Mouse (Mus musculus): ENCODE data around the gene Col9a3. TPM values are rescaled to one million over a fixed set of nuclear protein-coding genes. Genes with fewer than 3 reads are reported as not detected.
A peak's percentile ranks its signal among the peaks of the same experiment; 100 is the strongest.

Gene Col9a3
- 11.7 and 13.1 TPM in 2 replicates for polyA plus RNA-seq (2015; fragmentation: Nextera tagmentation; extraction: Ambion mirVana)

GRCm38 (mm10) chr2:180597490-180597889, at the start of gene Col9a3:
TSS of gene Col9a3 (plus strand) at chr2:180597790.
- H3K9ac ChIP-seq (ENCODE audit: low read length): peak within 1 kb of the TSS; percentile 35; the same call in 1 of the 2 replicates
- H3K27me3 ChIP-seq (ENCODE audit: control insufficient read depth, insufficient read depth, low read length): peaks cover 22% of the 10 kb centered on the region
- no peak within 1 kb of the TSS for H3K27ac ChIP-seq (ENCODE audit: low read length)
- H3K9me3 ChIP-seq (replicated peaks; ENCODE audit: control insufficient read depth, low read length): no peaks in the 10 kb centered on the region
- no peaks in the 10 kb centered on the region for H3K4me1 ChIP-seq (ENCODE audit: control insufficient read depth, insufficient read depth, low read length)
- H3K36me3 ChIP-seq (ENCODE audit: control insufficient read depth, insufficient read depth): peaks cover 17% of the 10 kb centered on the region
- 47% methylated on average over 4 of the region's 4 CpGs for WGBS
- H3K4me3 ChIP-seq (ENCODE audit: low read length): peak within 1 kb of the TSS; percentile 29
- ATAC-seq (replicated peaks; ENCODE audit: extremely low read depth, insufficient read depth, low FRiP score): no peak
- H3K4me2 ChIP-seq (ENCODE audit: low read depth, low read length): peak within 1 kb of the TSS; percentile 56

- H3K27ac ChIP-seq (ENCODE audit: low read length): no peak overlapping the region
- no peaks in the 10 kb centered on the region for H3K9me3 ChIP-seq (replicated peaks; ENCODE audit: control insufficient read depth, low read length)
- H3K36me3 ChIP-seq (ENCODE audit: control insufficient read depth, insufficient read depth): no peaks in the 10 kb centered on the region
- 69% methylated on average over 3 of the region's 3 CpGs for WGBS
- no peak overlapping the region for H3K9ac ChIP-seq (ENCODE audit: low read length)
- ATAC-seq (replicated peaks; ENCODE audit: extremely low read depth, insufficient read depth, low FRiP score): no peak
- no peaks in the 10 kb centered on the region for H3K4me1 ChIP-seq (ENCODE audit: control insufficient read depth, insufficient read depth, low read length)
- no peak overlapping the region for H3K4me3 ChIP-seq (ENCODE audit: low read length)
- H3K27me3 ChIP-seq (ENCODE audit: control insufficient read depth, insufficient read depth, low read length): no peaks in the 10 kb centered on the region
- H3K4me2 ChIP-seq (ENCODE audit: low read depth, low read length): no peak overlapping the region
Observed at GRCm38 (mm10) chr2:180552340-180552739, 45.2 kb upstream of the Col9a3 start.

GRCm38 (mm10) chr2:180555219-180555618, 42.4 kb upstream of the Col9a3 start:
- ATAC-seq (replicated peaks; ENCODE audit: extremely low read depth, insufficient read depth, low FRiP score): no peak
- Histone ChIP-seq H3K9me3 (replicated peaks; ENCODE audit: control insufficient read depth, low read length) (peaks cover under 1% of the 10 kb centered on the region; the same call in 1 of the 2 replicates), H3K4me2 (ENCODE audit: low read depth, low read length) (no peak overlapping the region), H3K4me1 (ENCODE audit: control insufficient read depth, insufficient read depth, low read length) (no peaks in the 10 kb centered on the region), H3K27me3 (ENCODE audit: control insufficient read depth, insufficient read depth, low read length) (no peaks in the 10 kb centered on the region), H3K36me3 (ENCODE audit: control insufficient read depth, insufficient read depth) (no peaks in the 10 kb centered on the region), H3K4me3 (ENCODE audit: low read length) (no peak overlapping the region), H3K27ac (ENCODE audit: low read length) (no peak overlapping the region), H3K9ac (ENCODE audit: low read length) (no peak overlapping the region)
- 54% methylated on average over 3 of the region's 3 CpGs for WGBS

- no peak overlapping the region for H3K9ac ChIP-seq (ENCODE audit: low read length)
- peaks cover 2% of the 10 kb centered on the region; the same call in 1 of the 2 replicates for H3K9me3 ChIP-seq (replicated peaks; ENCODE audit: control insufficient read depth, low read length)
- H3K4me2 ChIP-seq (ENCODE audit: low read depth, low read length): no peak overlapping the region
- H3K36me3 ChIP-seq (ENCODE audit: control insufficient read depth, insufficient read depth): no peaks in the 10 kb centered on the region
- H3K27me3 ChIP-seq (ENCODE audit: control insufficient read depth, insufficient read depth, low read length): no peaks in the 10 kb centered on the region
- no peaks in the 10 kb centered on the region for H3K4me1 ChIP-seq (ENCODE audit: control insufficient read depth, insufficient read depth, low read length)
- 68% methylated on average over 3 of the region's 3 CpGs for WGBS
- no peak overlapping the region for H3K27ac ChIP-seq (ENCODE audit: low read length)
- ATAC-seq (replicated peaks; ENCODE audit: extremely low read depth, insufficient read depth, low FRiP score): no peak
- H3K4me3 ChIP-seq (ENCODE audit: low read length): no peak overlapping the region
Observed at GRCm38 (mm10) chr2:180556470-180556869, 41.1 kb upstream of the Col9a3 start.

- Histone ChIP-seq H3K4me2 (ENCODE audit: low read depth, low read length) (no peak overlapping the region), H3K27ac (ENCODE audit: low read length) (no peak overlapping the region), H3K9ac (ENCODE audit: low read length) (no peak overlapping the region), H3K9me3 (replicated peaks; ENCODE audit: control insufficient read depth, low read length) (peaks cover 2% of the 10 kb centered on the region; the same call in 1 of the 2 replicates), H3K27me3 (ENCODE audit: control insufficient read depth, insufficient read depth, low read length) (peaks cover 5% of the 10 kb centered on the region; the same call in 1 of the 2 replicates), H3K4me1 (ENCODE audit: control insufficient read depth, insufficient read depth, low read length) (no peaks in the 10 kb centered on the region), H3K4me3 (ENCODE audit: low read length) (no peak overlapping the region), H3K36me3 (ENCODE audit: control insufficient read depth, insufficient read depth) (no peaks in the 10 kb centered on the region)
- WGBS: 50% methylated on average over 5 of the region's 5 CpGs
- no peak for ATAC-seq (replicated peaks; ENCODE audit: extremely low read depth, insufficient read depth, low FRiP score)
Observed at GRCm38 (mm10) chr2:180560245-180560644, 37.3 kb upstream of the Col9a3 start.

- Histone ChIP-seq H3K36me3 (ENCODE audit: control insufficient read depth, insufficient read depth) (no peaks in the 10 kb centered on the region), H3K9me3 (replicated peaks; ENCODE audit: control insufficient read depth, low read length) (peaks cover 2% of the 10 kb centered on the region; the same call in 1 of the 2 replicates), H3K27ac (ENCODE audit: low read length) (no peak overlapping the region), H3K4me1 (ENCODE audit: control insufficient read depth, insufficient read depth, low read length) (no peaks in the 10 kb centered on the region), H3K4me2 (ENCODE audit: low read depth, low read length) (no peak overlapping the region), H3K27me3 (ENCODE audit: control insufficient read depth, insufficient read depth, low read length) (peaks cover 9% of the 10 kb centered on the region), H3K4me3 (ENCODE audit: low read length) (no peak overlapping the region), H3K9ac (ENCODE audit: low read length) (no peak overlapping the region)
- WGBS: 43% methylated on average over 5 of the region's 5 CpGs
- no peak for ATAC-seq (replicated peaks; ENCODE audit: extremely low read depth, insufficient read depth, low FRiP score)
Observed at GRCm38 (mm10) chr2:180562146-180562545, 35.4 kb upstream of the Col9a3 start.

- Histone ChIP-seq H3K4me1 (ENCODE audit: control insufficient read depth, insufficient read depth, low read length) (no peaks in the 10 kb centered on the region), H3K4me2 (ENCODE audit: low read depth, low read length) (no peak overlapping the region), H3K9me3 (replicated peaks; ENCODE audit: control insufficient read depth, low read length) (peaks cover 2% of the 10 kb centered on the region; the same call in 1 of the 2 replicates), H3K27ac (ENCODE audit: low read length) (no peak overlapping the region), H3K36me3 (ENCODE audit: control insufficient read depth, insufficient read depth) (no peaks in the 10 kb centered on the region), H3K9ac (ENCODE audit: low read length) (no peak overlapping the region), H3K27me3 (ENCODE audit: control insufficient read depth, insufficient read depth, low read length) (peaks cover 9% of the 10 kb centered on the region), H3K4me3 (ENCODE audit: low read length) (no peak overlapping the region)
- WGBS: 48% methylated on average over 6 of the region's 6 CpGs
- ATAC-seq (replicated peaks; ENCODE audit: extremely low read depth, insufficient read depth, low FRiP score): no peak
Observed at GRCm38 (mm10) chr2:180563296-180563695, 34.3 kb upstream of the Col9a3 start.

- peaks cover 9% of the 10 kb centered on the region for H3K27me3 ChIP-seq (ENCODE audit: control insufficient read depth, insufficient read depth, low read length)
- H3K9ac ChIP-seq (ENCODE audit: low read length): no peak overlapping the region
- peaks cover 5% of the 10 kb centered on the region for H3K4me1 ChIP-seq (ENCODE audit: control insufficient read depth, insufficient read depth, low read length)
- ATAC-seq (replicated peaks; ENCODE audit: extremely low read depth, insufficient read depth, low FRiP score): no peak
- 38% methylated on average over 5 of the region's 5 CpGs for WGBS
- no peak overlapping the region for H3K27ac ChIP-seq (ENCODE audit: low read length)
- no peak overlapping the region for H3K4me3 ChIP-seq (ENCODE audit: low read length)
- H3K36me3 ChIP-seq (ENCODE audit: control insufficient read depth, insufficient read depth): no peaks in the 10 kb centered on the region
- no peak overlapping the region for H3K4me2 ChIP-seq (ENCODE audit: low read depth, low read length)
- H3K9me3 ChIP-seq (replicated peaks; ENCODE audit: control insufficient read depth, low read length): peaks cover 2% of the 10 kb centered on the region; the same call in 1 of the 2 replicates
Observed at GRCm38 (mm10) chr2:180563841-180564240, 33.7 kb upstream of the Col9a3 start.

GRCm38 (mm10) chr2:180566240-180566913, 31.2 kb upstream of the Col9a3 start:
- H3K9me3 ChIP-seq (replicated peaks; ENCODE audit: control insufficient read depth, low read length): no peaks in the 10 kb centered on the region
- no peaks in the 10 kb centered on the region for H3K36me3 ChIP-seq (ENCODE audit: control insufficient read depth, insufficient read depth)
- no peak overlapping the region for H3K27ac ChIP-seq (ENCODE audit: low read length)
- no peak overlapping the region for H3K4me3 ChIP-seq (ENCODE audit: low read length)
- H3K4me1 ChIP-seq (ENCODE audit: control insufficient read depth, insufficient read depth, low read length): peaks cover 11% of the 10 kb centered on the region
- H3K4me2 ChIP-seq (ENCODE audit: low read depth, low read length): no peak overlapping the region
- peaks cover 9% of the 10 kb centered on the region for H3K27me3 ChIP-seq (ENCODE audit: control insufficient read depth, insufficient read depth, low read length)
- WGBS: 30% methylated on average over 13 of the region's 13 CpGs
- H3K9ac ChIP-seq (ENCODE audit: low read length): no peak overlapping the region
- ATAC-seq (replicated peaks; ENCODE audit: extremely low read depth, insufficient read depth, low FRiP score): no peak
